Mouse (Mus musculus): Measurements from ENCODE around the gene 6720489N17Rik. TPM values are rescaled to one million over a fixed set of nuclear protein-coding genes. Genes with fewer than 3 reads are reported as not detected.
"Not testable (repeated sequence)": the region's sequence is repeated elsewhere in the genome, so short reads cannot be mapped to it uniquely, and the experiment has no call there.

Gene 6720489N17Rik
- 3.5 and 4.0 TPM in 2 replicates for polyA plus RNA-seq (2015; fragmentation: Nextera tagmentation; extraction: Ambion mirVana)

DNA sequence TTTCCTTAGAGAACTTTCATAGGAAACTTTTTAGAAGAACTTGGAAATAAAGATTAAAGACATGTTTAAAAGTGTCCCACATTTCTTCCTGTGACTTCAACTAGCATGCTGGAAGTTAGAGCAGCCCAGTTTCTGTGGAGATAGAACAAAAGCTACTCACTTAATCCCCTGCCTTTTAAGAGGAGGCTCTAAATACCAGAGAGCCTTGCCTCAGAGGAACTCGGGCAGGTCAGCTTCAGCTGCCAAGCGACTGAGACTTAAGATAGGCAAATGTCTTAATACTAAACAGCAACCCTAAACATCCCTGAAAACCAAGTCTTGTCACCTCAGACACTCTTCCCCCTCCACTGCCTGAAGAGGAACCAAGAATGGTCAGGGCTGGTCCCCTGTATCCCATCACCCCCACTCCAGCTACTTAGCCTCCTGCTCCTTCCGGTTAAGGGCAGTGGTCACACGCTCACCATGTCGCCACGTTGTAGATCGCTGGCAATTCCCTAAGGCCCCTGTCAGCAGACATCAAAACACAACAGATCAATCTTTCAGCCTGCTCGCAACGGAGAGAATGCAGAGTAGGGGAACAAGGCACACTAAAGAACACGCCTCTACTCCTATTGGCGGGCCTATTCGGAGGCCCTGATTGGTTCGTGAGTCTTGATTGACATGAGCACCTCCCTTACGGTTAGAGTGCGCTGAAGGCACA lies at the start of gene 6720489N17Rik:
Gene 6720489N17Rik (minus strand): TSS at position 606 of the 700 bp plus-strand sequence.
- not testable (repeated sequence) for H3K27me3 ChIP-seq (ENCODE audit: control insufficient read depth, insufficient read depth, low read length); H3K4me1 ChIP-seq (replicated peaks; ENCODE audit: control insufficient read depth, insufficient read depth); H3K27ac ChIP-seq (replicated peaks); H3K36me3 ChIP-seq (ENCODE audit: control insufficient read depth, insufficient read depth, low read length); H3K9me3 ChIP-seq (ENCODE audit: control insufficient read depth, low read length)
- peak within 1 kb of the TSS; percentile 49 for H3K4me3 ChIP-seq (ENCODE audit: low read depth, low read length)
- WGBS: 1% methylated on average over 15 of the region's 15 CpGs
- peak; percentile 99 for ATAC-seq (ENCODE audit: low FRiP score, low TSS enrichment)
- 0 out of 2 replicates have a peak within 1 kb of the TSS, but pooled peaks have one; percentile 43 for H3K9ac ChIP-seq (ENCODE audit: low read length)
- peak within 1 kb of the TSS; percentile 51 for H3K4me2 ChIP-seq (replicated peaks; ENCODE audit: low read depth)
- DNase-seq (ENCODE audit: low spot score): peak; percentile 79

DNA sequence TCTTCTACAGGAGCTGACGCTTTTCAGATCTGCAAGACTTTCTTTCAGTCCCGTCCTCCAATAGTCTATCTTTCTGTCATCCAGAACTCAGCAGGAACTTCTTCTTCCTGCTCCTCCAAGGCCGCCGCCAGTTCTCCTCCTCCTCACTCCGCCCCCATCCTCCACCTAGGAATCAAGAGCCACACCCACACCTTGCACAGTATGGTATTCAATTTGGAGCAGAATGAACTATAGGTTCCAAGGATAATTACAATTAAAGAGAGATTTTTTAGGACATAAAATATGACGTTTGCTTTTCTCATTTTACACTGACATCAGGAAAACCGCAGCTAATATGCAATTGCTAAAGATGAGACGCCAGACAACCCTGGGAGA lies 29.4 kb upstream of the 6720489N17Rik start:
- Histone ChIP-seq H3K4me1 (replicated peaks; ENCODE audit: control insufficient read depth, insufficient read depth) (no peaks in the 10 kb centered on the region), H3K4me2 (replicated peaks; ENCODE audit: low read depth) (peak overlapping the region; percentile 55), H3K4me3 (ENCODE audit: low read depth, low read length) (peak overlapping the region; percentile 52), H3K27me3 (ENCODE audit: control insufficient read depth, insufficient read depth, low read length) (no peaks in the 10 kb centered on the region), H3K36me3 (ENCODE audit: control insufficient read depth, insufficient read depth, low read length) (no peaks in the 10 kb centered on the region), H3K9me3 (ENCODE audit: control insufficient read depth, low read length) (no peaks in the 10 kb centered on the region), H3K27ac (replicated peaks) (no peak overlapping the region), H3K9ac (ENCODE audit: low read length) (no peak overlapping the region; the same call in 1 of the 2 replicates)
- TF ChIP-seq CTCF (IDR thresholded peaks at IDR 0.05; ENCODE audit: low read depth) (no peak), EP300 (optimal IDR thresholded peaks at IDR 0.05) (no peak)
- ATAC-seq (ENCODE audit: low FRiP score, low TSS enrichment): peak; percentile 85
- DNase-seq (ENCODE audit: low spot score): no peak
- WGBS: 20% methylated on average over 8 of the region's 8 CpGs

DNA sequence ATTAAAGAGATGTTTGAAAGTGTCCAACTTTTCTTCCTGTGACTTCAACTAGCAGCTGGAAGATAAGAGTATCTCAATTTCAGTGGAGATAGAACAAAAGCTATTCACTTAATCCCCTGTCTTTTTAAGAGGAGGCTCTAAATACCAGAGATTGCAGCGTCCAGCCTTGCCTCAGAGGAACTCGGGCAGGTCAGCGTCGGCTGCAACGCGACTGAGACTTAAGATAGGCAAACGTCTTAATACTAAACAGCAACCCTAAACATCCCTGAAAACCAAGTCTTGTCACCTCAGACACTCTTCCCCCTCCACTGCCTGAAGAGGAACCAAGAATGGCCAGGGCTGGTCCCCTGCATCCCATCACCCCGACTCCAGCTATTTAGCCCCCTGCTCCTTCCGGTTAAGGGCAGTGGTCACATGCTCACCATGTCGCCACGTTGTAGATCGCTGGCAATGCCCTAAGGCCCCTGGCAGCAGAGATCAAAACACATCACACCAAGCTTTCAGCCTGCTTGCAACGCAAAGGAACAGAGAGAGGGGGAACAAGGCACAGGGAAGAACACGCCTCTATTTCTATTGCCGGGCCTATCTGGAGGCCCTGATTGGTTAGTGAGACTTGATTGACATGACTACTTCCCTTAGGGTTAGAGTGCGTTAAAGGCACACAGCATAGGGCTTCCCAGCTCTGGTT lies 28.8 kb upstream of the 6720489N17Rik start:
- ATAC-seq (ENCODE audit: low FRiP score, low TSS enrichment): peak; percentile 98
- Histone ChIP-seq H3K4me2 (replicated peaks; ENCODE audit: low read depth) (peak overlapping the region; percentile 55), H3K4me3 (ENCODE audit: low read depth, low read length) (peak overlapping the region; percentile 52), H3K9ac (ENCODE audit: low read length) (peak overlapping the region; percentile 52)
- H3K27ac ChIP-seq (replicated peaks); H3K27me3 ChIP-seq (ENCODE audit: control insufficient read depth, insufficient read depth, low read length); H3K4me1 ChIP-seq (replicated peaks; ENCODE audit: control insufficient read depth, insufficient read depth); H3K9me3 ChIP-seq (ENCODE audit: control insufficient read depth, low read length); H3K36me3 ChIP-seq (ENCODE audit: control insufficient read depth, insufficient read depth, low read length): not testable (repeated sequence)
- WGBS: 2% methylated on average over 16 of the region's 16 CpGs
- DNase-seq (ENCODE audit: low spot score): peak; percentile 67

DNA sequence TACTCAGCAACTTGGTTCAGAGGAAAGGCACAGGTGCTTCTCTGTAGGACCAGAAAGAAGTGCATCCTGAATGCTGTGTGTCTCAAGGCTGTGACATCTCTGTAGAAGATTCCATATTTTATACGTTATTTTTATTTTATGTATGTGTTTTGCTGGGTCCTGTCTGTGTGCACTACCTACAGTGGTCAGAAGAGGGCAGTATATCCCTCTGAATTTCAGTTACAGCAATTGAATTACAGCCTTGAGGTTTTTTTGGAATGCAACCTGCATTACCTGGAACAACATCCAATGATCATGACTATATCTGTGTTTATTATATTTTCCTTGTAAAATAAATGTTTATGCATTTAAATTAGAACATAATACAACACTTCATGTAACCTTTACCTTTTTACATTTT lies 3.1 kb upstream of the 6720489N17Rik start:
- not testable (repeated sequence) for H3K36me3 ChIP-seq (ENCODE audit: control insufficient read depth, insufficient read depth, low read length); H3K27ac ChIP-seq (replicated peaks); H3K9me3 ChIP-seq (ENCODE audit: control insufficient read depth, low read length); H3K4me3 ChIP-seq (ENCODE audit: low read depth, low read length); H3K4me2 ChIP-seq (replicated peaks; ENCODE audit: low read depth); H3K4me1 ChIP-seq (replicated peaks; ENCODE audit: control insufficient read depth, insufficient read depth); ATAC-seq (ENCODE audit: low FRiP score, low TSS enrichment); H3K9ac ChIP-seq (ENCODE audit: low read length); H3K27me3 ChIP-seq (ENCODE audit: control insufficient read depth, insufficient read depth, low read length)
- peak; percentile 78 for TF ChIP-seq CTCF (IDR thresholded peaks at IDR 0.05; ENCODE audit: low read depth)
- peak; percentile 41 for DNase-seq (ENCODE audit: low spot score)
- WGBS: 33% methylated on average over 1 of the region's 1 CpGs

DNA sequence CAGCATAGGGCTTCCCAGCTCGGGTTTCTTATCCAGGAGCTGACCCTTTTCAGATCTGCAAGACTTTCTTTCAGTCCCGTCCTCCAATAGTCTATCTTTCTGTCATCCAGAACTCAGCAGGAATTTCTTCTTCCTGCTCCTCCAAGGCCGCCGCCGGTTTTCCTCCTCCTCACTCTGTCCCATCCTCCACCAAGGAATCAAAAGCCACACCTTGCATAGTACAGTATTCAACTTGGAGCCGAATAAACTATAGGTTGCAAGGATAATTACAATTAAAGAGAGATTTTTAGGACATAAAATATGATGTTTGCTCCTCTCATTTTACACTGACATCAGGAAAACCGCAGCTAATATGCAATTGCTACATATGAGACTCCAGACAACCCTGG lies 289 bp upstream of the 6720489N17Rik start:
- H3K4me2 ChIP-seq (replicated peaks; ENCODE audit: low read depth): peak overlapping the region; percentile 51
- ATAC-seq (ENCODE audit: low FRiP score, low TSS enrichment) (peak; percentile 60; the same call in 1 of the 2 replicates), DNase-seq (ENCODE audit: low spot score) (peak; percentile 14)
- H3K4me3 ChIP-seq (ENCODE audit: low read depth, low read length): peak overlapping the region; percentile 49
- H3K4me1 ChIP-seq (replicated peaks; ENCODE audit: control insufficient read depth, insufficient read depth); H3K27me3 ChIP-seq (ENCODE audit: control insufficient read depth, insufficient read depth, low read length); H3K9me3 ChIP-seq (ENCODE audit: control insufficient read depth, low read length); H3K27ac ChIP-seq (replicated peaks); H3K36me3 ChIP-seq (ENCODE audit: control insufficient read depth, insufficient read depth, low read length): not testable (repeated sequence)
- 0 out of 2 replicates have a peak overlapping the region, but pooled peaks have one; percentile 43 for H3K9ac ChIP-seq (ENCODE audit: low read length)
- WGBS: 4% methylated on average over 7 of the region's 7 CpGs

DNA sequence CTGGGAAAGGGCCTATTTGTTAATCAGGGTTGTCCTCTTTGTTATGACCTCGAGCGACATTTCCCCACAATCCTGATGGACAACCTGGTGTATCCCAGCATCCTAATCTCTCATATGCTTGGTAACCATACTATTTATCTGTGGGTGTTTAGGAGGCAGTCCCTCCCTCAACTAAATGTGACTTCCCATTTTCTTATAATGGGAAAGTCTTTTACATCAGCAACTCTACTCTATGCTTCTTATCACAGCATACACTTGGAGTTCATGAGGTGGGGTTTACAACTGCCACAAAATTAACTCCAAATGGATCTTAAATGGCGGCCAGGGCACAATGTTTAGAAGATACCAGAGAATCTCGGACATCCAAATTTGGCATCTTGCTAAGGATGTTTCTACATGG lies 6.5 kb downstream of the 6720489N17Rik start:
- H3K4me2 ChIP-seq (replicated peaks; ENCODE audit: low read depth); H3K9ac ChIP-seq (ENCODE audit: low read length); H3K4me1 ChIP-seq (replicated peaks; ENCODE audit: control insufficient read depth, insufficient read depth); DNase-seq (ENCODE audit: low spot score); H3K9me3 ChIP-seq (ENCODE audit: control insufficient read depth, low read length); H3K36me3 ChIP-seq (ENCODE audit: control insufficient read depth, insufficient read depth, low read length); H3K27me3 ChIP-seq (ENCODE audit: control insufficient read depth, insufficient read depth, low read length); H3K4me3 ChIP-seq (ENCODE audit: low read depth, low read length); H3K27ac ChIP-seq (replicated peaks); ATAC-seq (ENCODE audit: low FRiP score, low TSS enrichment): not testable (repeated sequence)
- 93% methylated on average over 4 of the region's 4 CpGs for WGBS

DNA sequence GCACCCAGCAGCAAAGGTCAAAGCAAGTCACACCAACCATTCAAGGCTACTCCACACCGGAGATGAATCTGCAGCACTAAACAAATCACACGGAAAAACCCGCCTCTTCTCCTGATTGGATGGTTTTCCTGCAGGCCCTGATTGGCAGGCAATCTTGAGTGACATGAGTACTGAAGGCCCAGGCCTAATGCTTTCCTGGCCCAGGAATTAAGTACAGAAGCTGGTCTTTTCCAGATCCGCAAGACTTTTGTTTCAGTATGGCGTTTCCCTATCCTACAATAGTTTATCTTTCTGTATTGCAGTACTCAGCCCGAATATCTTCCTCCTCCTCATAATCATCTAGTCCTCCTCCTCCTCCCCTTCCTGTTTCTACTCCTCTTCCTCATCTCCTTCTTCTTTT lies 52.9 kb downstream of the 6720489N17Rik start, which contains the start of gene Zfp934:
Gene Zfp934 (minus strand): TSS at position 101 of the 400 bp plus-strand sequence.
- WGBS: 85% methylated on average over 3 of the region's 6 CpGs
- not testable (repeated sequence) for H3K9ac ChIP-seq (ENCODE audit: low read length); H3K9me3 ChIP-seq (ENCODE audit: control insufficient read depth, low read length); H3K4me1 ChIP-seq (replicated peaks; ENCODE audit: control insufficient read depth, insufficient read depth); H3K4me2 ChIP-seq (replicated peaks; ENCODE audit: low read depth); H3K4me3 ChIP-seq (ENCODE audit: low read depth, low read length); H3K27me3 ChIP-seq (ENCODE audit: control insufficient read depth, insufficient read depth, low read length); H3K36me3 ChIP-seq (ENCODE audit: control insufficient read depth, insufficient read depth, low read length); ATAC-seq (ENCODE audit: low FRiP score, low TSS enrichment); H3K27ac ChIP-seq (replicated peaks); DNase-seq (ENCODE audit: low spot score)
